Mouse (Mus musculus): ENCODE data around the gene Nsg2. TPM values are rescaled to one million over a fixed set of nuclear protein-coding genes. Genes with fewer than 3 reads are reported as not detected.

The Nsg2 gene
- polyA plus RNA-seq, 1 experiment from 2014 or later: 1.3 TPM

DNA sequence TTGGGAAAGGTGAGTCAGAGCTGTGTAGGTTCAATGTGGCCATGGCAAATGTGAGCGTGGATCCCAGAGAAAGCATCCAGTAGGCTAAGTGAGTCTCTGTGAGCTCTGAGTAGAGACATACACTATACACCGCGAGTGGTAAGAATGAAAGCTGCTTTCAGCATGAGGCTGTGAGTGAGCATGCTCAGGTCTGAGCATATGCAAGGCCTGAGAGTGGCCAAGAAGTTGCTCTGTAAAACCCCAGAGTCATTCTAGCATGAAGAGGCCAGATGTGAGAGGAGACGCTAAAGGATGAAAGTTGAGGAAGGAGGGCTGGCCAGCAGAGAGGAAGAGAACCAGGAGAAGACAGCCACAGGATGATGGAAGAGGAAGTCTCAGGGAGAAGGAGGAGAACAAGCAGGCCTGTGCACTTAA lies 12.8 kb downstream of the Nsg2 start:
- no peaks in the 10 kb centered on the region for H3K27me3 ChIP-seq
- H3K27ac ChIP-seq: no peak overlapping the region
- no peak overlapping the region for H3K9ac ChIP-seq
- 78% methylated on average over 4 of the region's 4 CpGs for WGBS
- 0 out of 2 replicates have a peak, but pooled peaks cover 6% of the 10 kb centered on the region for H3K4me1 ChIP-seq (replicated peaks)
- H3K4me2 ChIP-seq: no peak overlapping the region
- no peaks in the 10 kb centered on the region for H3K36me3 ChIP-seq
- no peak overlapping the region for H3K4me3 ChIP-seq
- no peak for ATAC-seq (replicated peaks; ENCODE audit: insufficient number of reproducible peaks, insufficient read depth, low FRiP score, low read depth)
- H3K9me3 ChIP-seq (replicated peaks): no peaks in the 10 kb centered on the region

DNA sequence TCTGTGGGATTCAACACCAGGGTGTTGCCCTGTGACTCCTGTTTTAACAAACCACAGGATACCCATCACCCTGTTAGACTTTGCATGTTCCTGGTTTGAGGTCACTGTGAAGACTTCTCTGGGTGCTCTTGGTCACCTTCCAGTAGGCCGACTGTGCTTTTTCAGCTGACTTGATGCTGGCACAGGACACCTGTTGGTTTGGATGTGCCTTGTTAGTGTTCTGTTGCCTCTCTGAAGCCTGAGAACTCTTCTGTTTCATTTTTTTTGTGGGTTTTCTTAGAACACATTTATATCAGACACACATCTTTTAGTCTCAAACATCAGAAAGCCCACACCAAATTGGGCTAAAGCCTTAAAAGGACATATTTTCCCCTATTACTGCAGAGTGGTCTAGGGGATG lies 13.3 kb downstream of the Nsg2 start:
- Histone ChIP-seq H3K36me3 (no peaks in the 10 kb centered on the region), H3K4me3 (no peak overlapping the region), H3K9me3 (replicated peaks) (no peaks in the 10 kb centered on the region), H3K9ac (no peak overlapping the region), H3K27me3 (no peaks in the 10 kb centered on the region), H3K27ac (no peak overlapping the region), H3K4me2 (no peak overlapping the region), H3K4me1 (replicated peaks) (0 out of 2 replicates have a peak, but pooled peaks cover 6% of the 10 kb centered on the region)
- 74% methylated on average over 1 of the region's 1 CpGs for WGBS
- ATAC-seq (replicated peaks; ENCODE audit: insufficient number of reproducible peaks, insufficient read depth, low FRiP score, low read depth): no peak

DNA sequence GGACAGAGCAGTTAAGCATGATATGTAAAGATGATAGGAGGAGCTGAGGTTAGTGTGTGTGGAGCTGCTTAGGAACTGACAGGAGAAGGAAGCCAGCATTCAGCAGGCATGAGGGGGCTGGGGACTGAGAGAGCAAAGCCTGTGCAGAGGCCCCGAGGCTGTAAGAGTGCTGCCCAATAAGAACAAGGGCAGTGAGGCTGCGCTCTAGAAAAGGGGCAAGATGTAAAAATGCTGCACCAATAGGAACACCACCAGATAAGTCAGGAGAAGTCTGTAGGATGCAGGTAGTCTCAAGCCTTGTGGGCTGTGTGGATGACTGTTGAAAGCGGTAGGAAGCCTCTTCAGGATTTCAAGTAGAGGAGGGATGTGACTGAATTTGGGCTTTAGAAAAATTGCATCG lies 17.9 kb downstream of the Nsg2 start:
- Histone ChIP-seq H3K4me3 (no peak overlapping the region), H3K4me2 (no peak overlapping the region), H3K4me1 (replicated peaks) (no peaks in the 10 kb centered on the region), H3K27me3 (no peaks in the 10 kb centered on the region), H3K9ac (no peak overlapping the region), H3K36me3 (no peaks in the 10 kb centered on the region), H3K9me3 (replicated peaks) (no peaks in the 10 kb centered on the region), H3K27ac (no peak overlapping the region)
- 47% methylated on average over 4 of the region's 4 CpGs for WGBS
- no peak for ATAC-seq (replicated peaks; ENCODE audit: insufficient number of reproducible peaks, insufficient read depth, low FRiP score, low read depth)

DNA sequence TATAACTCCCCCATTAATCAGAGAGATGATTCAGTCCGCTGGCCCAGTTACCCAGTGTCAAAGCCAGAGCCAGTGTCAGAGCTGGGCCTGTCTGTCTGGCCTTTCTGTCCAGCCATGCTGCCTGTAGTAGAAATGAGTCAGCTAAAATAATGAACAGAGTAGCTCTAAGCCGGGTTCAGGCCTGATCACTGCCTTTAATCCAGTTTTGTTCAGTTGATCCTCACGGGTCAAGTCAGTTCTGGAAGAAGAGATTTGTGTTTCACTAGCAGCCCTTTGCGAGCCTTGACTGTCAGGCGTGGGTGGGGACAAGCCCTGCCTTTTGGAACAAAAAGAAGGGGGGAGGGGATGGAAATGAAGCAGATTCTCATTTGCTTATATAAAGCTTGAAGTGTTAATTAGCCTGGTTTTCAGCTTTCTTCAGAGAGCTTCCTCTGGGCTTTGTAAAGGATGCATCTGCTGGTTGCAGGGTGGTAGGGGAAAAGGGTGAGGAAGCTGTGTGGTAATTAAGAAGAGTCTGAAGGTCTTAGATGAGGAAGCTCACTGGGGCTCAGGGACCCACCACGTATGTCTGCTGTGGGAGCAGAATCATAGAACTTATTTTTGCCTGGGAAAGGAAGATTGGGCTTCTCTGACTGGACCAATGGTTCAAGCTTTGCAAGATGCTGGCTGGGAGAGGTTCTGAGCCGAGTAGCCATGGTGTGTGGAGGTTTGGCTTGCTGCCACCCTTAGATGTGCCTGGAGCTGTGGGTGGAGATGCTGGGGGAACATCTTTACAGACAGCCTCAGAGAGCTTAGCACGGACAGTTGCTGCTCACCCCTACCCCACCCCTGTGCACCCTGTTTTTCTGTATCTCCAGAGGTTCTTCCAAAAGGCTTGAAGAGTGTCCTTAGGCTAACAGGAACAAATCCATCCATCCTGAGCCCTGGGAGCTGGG lies 20.0 kb downstream of the Nsg2 start:
- no peak overlapping the region for H3K4me3 ChIP-seq
- ATAC-seq (replicated peaks; ENCODE audit: insufficient number of reproducible peaks, insufficient read depth, low FRiP score, low read depth): no peak
- H3K9ac ChIP-seq: no peak overlapping the region
- H3K4me1 ChIP-seq (replicated peaks): no peaks in the 10 kb centered on the region
- H3K4me2 ChIP-seq: no peak overlapping the region
- no peaks in the 10 kb centered on the region for H3K9me3 ChIP-seq (replicated peaks)
- no peaks in the 10 kb centered on the region for H3K36me3 ChIP-seq
- WGBS: 45% methylated on average over 8 of the region's 8 CpGs
- no peaks in the 10 kb centered on the region for H3K27me3 ChIP-seq
- H3K27ac ChIP-seq: no peak overlapping the region

DNA sequence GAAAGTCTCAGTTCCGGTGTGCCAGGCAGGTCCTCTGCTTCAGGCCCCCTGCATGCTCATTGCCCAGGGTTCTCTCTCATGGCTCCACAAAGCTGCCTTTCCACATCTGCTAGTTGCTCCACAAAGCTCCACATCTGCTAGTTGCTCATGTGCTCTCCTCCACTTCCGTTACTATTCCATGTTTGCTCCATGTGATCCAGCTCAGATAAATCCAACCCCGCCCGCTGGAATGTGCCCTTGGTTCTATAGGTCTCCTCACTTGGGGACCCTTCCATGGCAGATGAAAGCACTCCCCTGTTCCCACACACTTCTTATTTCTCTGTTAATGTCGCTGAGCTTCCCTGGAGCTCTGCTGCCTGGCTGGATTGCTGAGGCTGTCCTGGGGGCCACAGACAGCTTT lies 26.4 kb downstream of the Nsg2 start:
- no peak overlapping the region for H3K4me2 ChIP-seq
- no peaks in the 10 kb centered on the region for H3K36me3 ChIP-seq
- H3K27me3 ChIP-seq: no peaks in the 10 kb centered on the region
- H3K9ac ChIP-seq: no peak overlapping the region
- H3K9me3 ChIP-seq (replicated peaks): no peaks in the 10 kb centered on the region
- no peaks in the 10 kb centered on the region for H3K4me1 ChIP-seq (replicated peaks)
- WGBS: 59% methylated on average over 5 of the region's 5 CpGs
- H3K27ac ChIP-seq: no peak overlapping the region
- H3K4me3 ChIP-seq: no peak overlapping the region
- ATAC-seq (replicated peaks; ENCODE audit: insufficient number of reproducible peaks, insufficient read depth, low FRiP score, low read depth): no peak

DNA sequence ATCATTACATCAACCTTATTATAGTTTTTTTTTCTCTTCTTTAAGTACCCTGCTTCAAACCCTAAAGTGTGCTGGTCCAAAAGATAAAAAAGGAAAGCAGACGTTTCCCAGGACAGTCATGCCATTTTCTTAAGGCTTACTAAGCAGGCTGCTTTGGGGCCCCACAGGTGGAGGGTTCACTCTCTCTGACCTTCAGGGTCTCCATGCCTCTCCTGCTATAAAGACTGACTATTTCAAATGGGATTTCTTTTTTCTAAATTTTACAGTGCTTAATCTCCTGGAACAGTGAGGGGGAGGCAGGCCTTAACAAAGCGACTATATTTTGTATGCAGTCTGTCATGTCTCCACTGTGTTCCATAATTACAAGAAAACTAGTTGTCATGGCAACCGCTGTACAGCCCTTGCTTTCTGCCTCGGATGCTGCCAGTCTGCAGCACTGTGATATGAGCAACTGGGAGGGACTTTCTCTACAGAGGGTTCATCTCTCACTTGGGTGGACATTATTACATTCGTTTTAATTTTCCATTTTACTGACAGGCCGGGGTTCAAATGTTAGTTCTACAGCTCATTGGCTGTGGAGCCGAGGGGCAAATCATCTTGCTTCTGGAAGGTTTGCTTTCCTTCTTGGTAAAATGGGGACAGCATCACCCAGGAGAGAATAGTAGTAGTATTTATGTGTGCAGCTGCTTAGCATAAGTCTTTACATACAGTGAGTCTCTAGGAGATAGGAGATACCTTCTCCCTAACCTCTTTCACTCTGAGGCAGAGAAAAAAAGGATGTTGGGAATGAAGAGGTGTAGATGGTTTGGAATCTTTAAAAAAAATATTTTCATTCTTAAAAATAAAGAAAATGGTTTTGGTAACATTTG lies 27.4 kb downstream of the Nsg2 start:
- Histone ChIP-seq H3K4me1 (replicated peaks) (no peaks in the 10 kb centered on the region), H3K27me3 (no peaks in the 10 kb centered on the region), H3K9ac (no peak overlapping the region), H3K4me2 (no peak overlapping the region), H3K36me3 (no peaks in the 10 kb centered on the region), H3K4me3 (no peak overlapping the region), H3K27ac (no peak overlapping the region), H3K9me3 (replicated peaks) (no peaks in the 10 kb centered on the region)
- WGBS: 64% methylated on average over 7 of the region's 7 CpGs
- no peak for ATAC-seq (replicated peaks; ENCODE audit: insufficient number of reproducible peaks, insufficient read depth, low FRiP score, low read depth)

DNA sequence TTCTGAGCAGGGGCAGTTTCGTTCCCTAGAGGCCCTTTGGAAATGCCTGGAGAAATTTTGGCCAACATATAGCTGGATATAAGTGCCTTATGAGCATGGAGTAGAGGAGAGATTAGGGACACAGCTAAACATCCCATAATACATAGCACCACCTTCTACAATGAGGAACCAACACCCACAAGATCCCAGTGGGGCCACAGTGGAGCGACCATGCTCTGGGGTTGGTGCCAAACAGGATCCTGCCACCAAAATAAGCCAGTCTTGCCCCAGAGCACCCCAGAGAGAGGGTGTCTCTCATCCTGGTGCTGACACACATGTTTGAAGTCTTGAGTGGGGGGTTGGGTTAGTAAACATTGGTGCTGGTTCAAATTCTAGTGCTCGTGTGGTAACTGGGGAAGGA lies 28.3 kb downstream of the Nsg2 start:
- H3K4me2 ChIP-seq: no peak overlapping the region
- H3K9me3 ChIP-seq (replicated peaks): no peaks in the 10 kb centered on the region
- no peaks in the 10 kb centered on the region for H3K4me1 ChIP-seq (replicated peaks)
- no peaks in the 10 kb centered on the region for H3K27me3 ChIP-seq
- H3K9ac ChIP-seq: no peak overlapping the region
- no peak for ATAC-seq (replicated peaks; ENCODE audit: insufficient number of reproducible peaks, insufficient read depth, low FRiP score, low read depth)
- H3K36me3 ChIP-seq: no peaks in the 10 kb centered on the region
- H3K27ac ChIP-seq: no peak overlapping the region
- no peak overlapping the region for H3K4me3 ChIP-seq
- WGBS: 73% methylated on average over 3 of the region's 3 CpGs

DNA sequence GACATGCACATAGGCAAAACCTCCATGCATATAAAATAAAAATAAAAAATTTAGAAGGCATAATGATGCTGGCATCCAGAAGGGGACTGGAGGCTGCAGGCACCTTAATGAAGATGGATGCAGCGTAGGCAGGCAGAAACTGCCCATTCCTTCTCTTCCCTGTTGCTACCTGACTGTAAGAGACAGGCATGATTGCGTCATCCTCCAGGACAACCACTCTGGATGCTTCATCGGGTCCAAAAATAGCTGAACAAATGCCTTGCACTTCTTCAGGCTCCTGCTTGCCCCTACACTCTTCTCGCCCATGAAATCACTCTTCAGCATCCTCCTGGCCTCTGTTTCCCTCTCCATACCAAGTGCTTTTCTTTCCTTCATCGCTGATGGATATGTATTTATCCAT lies 29.1 kb downstream of the Nsg2 start:
- Histone ChIP-seq H3K27me3 (no peaks in the 10 kb centered on the region), H3K4me2 (no peak overlapping the region), H3K9ac (no peak overlapping the region), H3K27ac (no peak overlapping the region), H3K4me1 (replicated peaks) (no peaks in the 10 kb centered on the region), H3K9me3 (replicated peaks) (no peaks in the 10 kb centered on the region), H3K4me3 (no peak overlapping the region), H3K36me3 (no peaks in the 10 kb centered on the region)
- no peak for ATAC-seq (replicated peaks; ENCODE audit: insufficient number of reproducible peaks, insufficient read depth, low FRiP score, low read depth)
- 61% methylated on average over 5 of the region's 5 CpGs for WGBS

DNA sequence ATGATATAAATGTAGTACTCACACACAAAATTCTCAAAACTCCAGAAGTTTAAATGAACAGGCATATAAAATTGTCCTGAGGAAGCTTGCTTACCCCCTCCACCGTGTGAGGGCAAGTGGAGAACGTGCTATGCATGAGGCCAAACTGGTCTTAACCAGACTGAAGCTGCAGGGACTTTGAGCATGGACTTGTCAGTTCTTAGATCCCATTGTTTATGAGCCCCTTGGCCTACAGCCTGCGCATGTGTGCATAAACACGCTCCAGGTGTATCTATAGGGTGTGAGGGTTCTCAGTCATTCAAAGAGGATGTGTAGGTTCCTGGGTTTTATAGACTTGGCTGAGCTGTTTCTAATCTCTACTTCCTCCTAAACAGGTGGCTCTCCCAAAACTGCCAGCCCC lies 31.1 kb downstream of the Nsg2 start:
- ATAC-seq (replicated peaks; ENCODE audit: insufficient number of reproducible peaks, insufficient read depth, low FRiP score, low read depth): no peak

DNA sequence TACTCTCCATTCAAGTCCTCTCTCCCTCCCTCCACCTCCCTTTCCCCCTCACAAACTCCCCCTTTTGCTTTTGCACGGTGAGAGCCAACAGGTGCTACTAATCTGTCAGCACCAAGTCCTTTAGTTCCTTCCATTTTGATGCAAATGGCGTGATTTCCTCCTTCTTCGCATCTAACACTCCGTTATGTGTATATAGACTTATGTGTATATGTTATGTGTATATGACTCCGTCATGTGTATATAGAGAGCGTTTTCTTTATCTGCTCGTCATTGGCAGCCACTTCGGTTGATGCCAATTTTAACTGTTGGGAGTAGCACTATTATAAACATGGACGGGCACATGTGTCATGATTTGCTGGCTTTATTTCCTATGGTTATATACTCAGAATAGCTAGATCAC lies 31.8 kb downstream of the Nsg2 start:
- no peak for ATAC-seq (replicated peaks; ENCODE audit: insufficient number of reproducible peaks, insufficient read depth, low FRiP score, low read depth)
- no peak overlapping the region for H3K4me2 ChIP-seq
- no peaks in the 10 kb centered on the region for H3K9me3 ChIP-seq (replicated peaks)
- WGBS: 66% methylated on average over 9 of the region's 9 CpGs
- no peak overlapping the region for H3K27ac ChIP-seq
- H3K4me3 ChIP-seq: no peak overlapping the region
- no peaks in the 10 kb centered on the region for H3K4me1 ChIP-seq (replicated peaks)
- H3K9ac ChIP-seq: no peak overlapping the region
- H3K36me3 ChIP-seq: no peaks in the 10 kb centered on the region
- no peaks in the 10 kb centered on the region for H3K27me3 ChIP-seq

More for the DNA sequence above, 31.1 kb downstream of the Nsg2 start:
- H3K27me3 ChIP-seq: no peaks in the 10 kb centered on the region
- WGBS: 68% methylated on average over 4 of the region's 4 CpGs
- no peak overlapping the region for H3K4me3 ChIP-seq
- H3K36me3 ChIP-seq: no peaks in the 10 kb centered on the region
- no peaks in the 10 kb centered on the region for H3K9me3 ChIP-seq (replicated peaks)
- H3K4me1 ChIP-seq (replicated peaks): no peaks in the 10 kb centered on the region
- no peak overlapping the region for H3K27ac ChIP-seq
- H3K4me2 ChIP-seq: no peak overlapping the region
- no peak overlapping the region for H3K9ac ChIP-seq

DNA sequence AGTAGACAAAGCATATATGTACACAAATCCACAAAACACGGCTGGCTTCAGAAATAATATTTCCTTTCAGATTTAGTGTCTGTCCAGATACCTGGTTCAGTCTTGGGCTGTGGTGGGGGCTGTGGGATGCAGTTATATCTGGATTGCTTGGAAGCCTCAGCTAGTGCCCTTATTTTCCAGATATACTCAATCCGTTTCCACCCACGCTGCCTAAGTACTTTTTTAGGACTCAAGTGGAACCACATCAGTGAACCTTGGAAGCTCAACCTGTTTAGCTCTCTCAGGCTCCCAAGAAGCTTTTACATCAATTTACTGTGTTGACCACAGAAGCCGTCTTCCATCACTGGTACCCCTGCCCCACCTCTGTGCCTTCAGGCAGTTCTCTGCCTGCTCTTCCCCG lies 35.6 kb downstream of the Nsg2 start:
- no peak overlapping the region for H3K4me2 ChIP-seq
- H3K9me3 ChIP-seq (replicated peaks): no peaks in the 10 kb centered on the region
- no peak overlapping the region for H3K27ac ChIP-seq
- 74% methylated on average over 5 of the region's 5 CpGs for WGBS
- H3K4me1 ChIP-seq (replicated peaks): peaks cover 10% of the 10 kb centered on the region
- ATAC-seq (replicated peaks; ENCODE audit: insufficient number of reproducible peaks, insufficient read depth, low FRiP score, low read depth): no peak
- H3K4me3 ChIP-seq: no peak overlapping the region
- H3K9ac ChIP-seq: no peak overlapping the region
- H3K27me3 ChIP-seq: 0 out of 2 replicates have a peak, but pooled peaks cover 3% of the 10 kb centered on the region
- H3K36me3 ChIP-seq: no peaks in the 10 kb centered on the region
